Mouse (Mus musculus) limb, embryonic 13.5 days (tissue): Measurements from ENCODE around the gene Slc12a6. TPM values are rescaled to one million over a fixed set of nuclear protein-coding genes. Genes with fewer than 3 reads are reported as not detected.
"Not testable (repeated sequence)": the region's sequence is repeated elsewhere in the genome, so short reads cannot be mapped to it uniquely, and the experiment has no call there.

Source experiments
- ATAC-seq: fragments of 200-750 bp; cut with Nextera tagmentation; 2 replicates; pipeline ENCODE4 v1.8.0; 2017; ENCODE audit warnings: low read depth, moderate number of reproducible peaks, moderate TSS enrichment; ENCODE audit not compliant: low FRiP score
- H3K27ac ChIP-seq: fragments of 300-500 bp; sonication (generic); 2 replicates; pipeline ENCODE4 v1.5.1; 2015; ENCODE audit warnings: inconsistent platforms, mild to moderate bottlenecking, moderate library complexity
- H3K27me3 ChIP-seq: fragments of 300-500 bp; sonication (generic); 2 replicates; pipeline ENCODE4 v1.6.1; 2015; ENCODE audit warnings: mild to moderate bottlenecking, inconsistent platforms
- H3K36me3 ChIP-seq: fragments of 300-500 bp; sonication (generic); 2 replicates; pipeline ENCODE4 v1.6.1; 2015; ENCODE audit warnings: inconsistent platforms, mild to moderate bottlenecking, moderate library complexity
- H3K4me1 ChIP-seq: fragments of 300-500 bp; sonication (generic); 2 replicates; pipeline ENCODE4 v1.6.1; 2015; ENCODE audit warnings: inconsistent platforms
- H3K4me2 ChIP-seq: fragments of 300-500 bp; sonication (generic); replicated peaks from 2 replicates; pipeline ENCODE4 v1.6.1; 2015; ENCODE audit warnings: inconsistent platforms, mild to moderate bottlenecking, moderate library complexity
- H3K4me3 ChIP-seq: fragments of 300-500 bp; sonication (generic); 2 replicates; pipeline ENCODE4 v1.5.1; 2015; ENCODE audit warnings: moderate library complexity, mild to moderate bottlenecking, inconsistent platforms
- H3K9ac ChIP-seq: fragments of 300-500 bp; sonication (generic); 2 replicates; pipeline ENCODE4 v1.6.1; 2015; ENCODE audit warnings: mild to moderate bottlenecking, inconsistent platforms
- H3K9me3 ChIP-seq: fragments of 300-500 bp; sonication (generic); 2 replicates; pipeline ENCODE4 v1.6.1; 2016; ENCODE audit warnings: inconsistent platforms
- WGBS: fragments of 180-500 bp; shearing (Covaris S2); methylation state at CpG from one replicate; pipeline ENCODE4 v1.1.7; 2015; 5-methylcytosine and 5-hydroxymethylcytosine counted together
- polyA plus RNA-seq: library from polyadenylated mRNA; unstranded; fragments of >200 nt; fragmentation: Nextera tagmentation; extraction: Ambion mirVana; gene quantifications from 2 replicates; pipeline ENCODE4 v1.2.1, GENCODE M21; 2015

Slc12a6 gene
- polyA plus RNA-seq, 1 experiment from 2014 or later = 9.2 TPM

- peak overlapping the region; percentile 76; the same call in 1 of the 2 replicates for H3K4me3 ChIP-seq
- H3K9ac ChIP-seq = no peak overlapping the region
- H3K36me3 ChIP-seq = no peaks in the 10 kb centered on the region
- peaks cover 31% of the 10 kb centered on the region for H3K4me1 ChIP-seq
- H3K27me3 ChIP-seq = no peaks in the 10 kb centered on the region
- H3K4me2 ChIP-seq = peak overlapping the region; percentile 95
- H3K9me3 ChIP-seq = no peaks in the 10 kb centered on the region
- ATAC-seq = no peak
- 69% methylated on average over 8 of the region's 8 CpGs for WGBS
- no peak overlapping the region for H3K27ac ChIP-seq
Measured at GRCm38 (mm10) chr2:112267547-112268269, 2.1 kb downstream of the Slc12a6 start.

- Histone ChIP-seq H3K27me3 (no peaks in the 10 kb centered on the region), H3K9me3 (no peaks in the 10 kb centered on the region), H3K4me3 (no peak overlapping the region), H3K4me1 (peaks cover 23% of the 10 kb centered on the region), H3K36me3 (no peaks in the 10 kb centered on the region; the same call in 1 of the 2 replicates), H3K9ac (no peak overlapping the region), H3K27ac (no peak overlapping the region), H3K4me2 (no peak overlapping the region)
- WGBS = 79% methylated on average over 2 of the region's 2 CpGs
- no peak for ATAC-seq
Measured at GRCm38 (mm10) chr2:112270011-112270410, 4.4 kb downstream of the Slc12a6 start.

- H3K4me2 ChIP-seq = no peak overlapping the region
- no peak overlapping the region for H3K4me3 ChIP-seq
- H3K4me1 ChIP-seq = peaks cover 4% of the 10 kb centered on the region; the same call in 1 of the 2 replicates
- 93% methylated on average over 2 of the region's 2 CpGs for WGBS
- H3K9me3 ChIP-seq = no peaks in the 10 kb centered on the region
- H3K36me3 ChIP-seq = no peaks in the 10 kb centered on the region; the same call in 1 of the 2 replicates
- no peak overlapping the region for H3K27ac ChIP-seq
- H3K27me3 ChIP-seq = no peaks in the 10 kb centered on the region
- H3K9ac ChIP-seq = no peak overlapping the region
- ATAC-seq = no peak
Measured at GRCm38 (mm10) chr2:112272909-112273308, 7.3 kb downstream of the Slc12a6 start.

DNA sequence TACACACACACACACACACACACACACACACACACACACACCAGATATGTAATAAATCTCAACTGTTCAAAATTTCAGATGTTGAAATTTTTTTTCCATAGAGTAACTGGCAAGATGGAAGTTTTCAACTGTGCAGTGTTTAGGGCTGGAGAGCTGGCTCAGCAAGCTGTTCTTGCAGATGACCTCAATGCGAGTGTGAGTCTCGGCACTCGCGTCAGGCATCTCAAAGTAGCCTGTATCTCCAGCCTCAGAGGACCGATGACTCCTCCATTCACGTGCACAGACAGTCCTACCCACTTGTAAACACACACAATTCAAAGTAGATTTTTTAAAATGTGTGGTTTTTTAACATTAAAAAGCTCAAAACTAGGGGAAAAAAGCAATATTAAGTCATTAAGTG lies 7.8 kb downstream of the Slc12a6 start:
- H3K9ac ChIP-seq = no peak overlapping the region
- no peak for ATAC-seq
- no peaks in the 10 kb centered on the region for H3K9me3 ChIP-seq
- H3K27me3 ChIP-seq = no peaks in the 10 kb centered on the region
- no peak overlapping the region for H3K27ac ChIP-seq
- 90% methylated on average over 6 of the region's 6 CpGs for WGBS
- H3K4me3 ChIP-seq = no peak overlapping the region
- peaks cover 3% of the 10 kb centered on the region; the same call in 1 of the 2 replicates for H3K4me1 ChIP-seq
- H3K36me3 ChIP-seq = no peaks in the 10 kb centered on the region; the same call in 1 of the 2 replicates
- no peak overlapping the region for H3K4me2 ChIP-seq

- Histone ChIP-seq H3K27ac (no peak overlapping the region), H3K4me2 (no peak overlapping the region), H3K4me1 (no peaks in the 10 kb centered on the region), H3K9me3 (no peaks in the 10 kb centered on the region), H3K36me3 (no peaks in the 10 kb centered on the region; the same call in 1 of the 2 replicates), H3K4me3 (no peak overlapping the region), H3K9ac (no peak overlapping the region), H3K27me3 (no peaks in the 10 kb centered on the region)
- WGBS = 96% methylated on average over 3 of the region's 3 CpGs
- no peak for ATAC-seq
Measured at GRCm38 (mm10) chr2:112276870-112277269, 11.2 kb downstream of the Slc12a6 start.

- H3K9ac ChIP-seq = no peak overlapping the region
- H3K4me3 ChIP-seq = no peak overlapping the region
- no peaks in the 10 kb centered on the region for H3K36me3 ChIP-seq
- no peak overlapping the region for H3K27ac ChIP-seq
- no peaks in the 10 kb centered on the region for H3K9me3 ChIP-seq
- peaks cover 2% of the 10 kb centered on the region; the same call in 1 of the 2 replicates for H3K27me3 ChIP-seq
- no peak for ATAC-seq
- H3K4me2 ChIP-seq = no peak overlapping the region
- H3K4me1 ChIP-seq = peaks cover 9% of the 10 kb centered on the region
- WGBS = 83% methylated on average over 1 of the region's 1 CpGs
Measured at GRCm38 (mm10) chr2:112282846-112283245, 17.2 kb downstream of the Slc12a6 start.

GRCm38 (mm10) chr2:112284363-112285030 lies 18.9 kb downstream of the Slc12a6 start:
- no peak overlapping the region for H3K27ac ChIP-seq
- ATAC-seq = peak; percentile 80
- WGBS = under 1% methylated on average over 21 of the region's 21 CpGs

GRCm38 (mm10) chr2:112285031-112285390 lies 19.4 kb downstream of the Slc12a6 start:
- no peak for ATAC-seq
- Histone ChIP-seq H3K36me3 (no peaks in the 10 kb centered on the region), H3K27me3 (peaks cover 2% of the 10 kb centered on the region; the same call in 1 of the 2 replicates), H3K4me3 (peak overlapping the region; percentile 43), H3K4me1 (peaks cover 9% of the 10 kb centered on the region), H3K27ac (no peak overlapping the region), H3K4me2 (peak overlapping the region; percentile 75), H3K9me3 (no peaks in the 10 kb centered on the region), H3K9ac (no peak overlapping the region)
- 57% methylated on average over 6 of the region's 6 CpGs for WGBS

More at GRCm38 (mm10) chr2:112284363-112285030, 18.9 kb downstream of the Slc12a6 start:
- Histone ChIP-seq H3K27me3 (peaks cover 2% of the 10 kb centered on the region; the same call in 1 of the 2 replicates), H3K4me3 (peak overlapping the region; percentile 43), H3K9me3 (no peaks in the 10 kb centered on the region), H3K4me1 (peaks cover 9% of the 10 kb centered on the region), H3K4me2 (peak overlapping the region; percentile 75), H3K9ac (peak overlapping the region; percentile 66), H3K36me3 (no peaks in the 10 kb centered on the region)

DNA sequence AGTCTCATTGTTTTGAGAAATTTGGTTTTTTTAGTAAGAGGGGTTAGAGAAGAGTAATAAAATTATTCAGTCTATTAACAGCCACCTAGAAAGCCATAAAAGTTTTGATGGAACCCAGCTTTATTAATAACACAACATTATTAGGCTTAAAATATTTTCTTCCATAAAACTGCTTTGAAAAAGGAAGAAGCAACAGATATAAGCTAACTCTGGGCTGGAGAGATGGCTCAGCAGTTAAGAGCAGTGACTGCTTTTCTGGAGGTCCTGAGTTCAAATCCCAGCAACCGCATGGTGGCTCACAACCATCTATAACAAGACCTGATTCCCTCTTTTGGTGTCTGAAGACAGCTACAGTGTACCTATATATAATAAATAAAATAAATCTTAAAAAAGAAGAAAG lies 20.4 kb downstream of the Slc12a6 start:
- not testable (repeated sequence) for H3K4me2 ChIP-seq, H3K9ac ChIP-seq, ATAC-seq, H3K36me3 ChIP-seq, H3K27ac ChIP-seq, H3K4me1 ChIP-seq, H3K9me3 ChIP-seq, H3K27me3 ChIP-seq, H3K4me3 ChIP-seq
- WGBS = 90% methylated on average over 1 of the region's 1 CpGs

DNA sequence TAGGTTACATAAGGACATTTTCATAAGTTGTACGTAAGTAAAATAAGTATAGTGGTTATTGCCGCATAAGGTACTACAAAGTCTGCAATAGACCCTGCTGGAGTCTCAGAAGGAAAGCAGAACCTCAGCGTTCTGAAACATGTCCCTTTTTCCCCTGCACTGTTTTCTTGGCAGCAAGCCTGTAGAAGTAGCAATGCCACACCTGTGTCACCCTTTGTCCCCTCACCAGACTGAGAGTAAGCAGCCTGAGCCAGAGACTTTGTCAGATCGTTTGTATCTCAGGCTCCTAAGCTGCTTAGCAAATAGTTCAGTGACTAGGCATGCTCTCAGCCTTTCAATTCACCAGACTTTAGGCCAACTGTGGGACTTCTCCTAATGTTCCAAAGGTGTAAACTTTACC lies 21.4 kb downstream of the Slc12a6 start:
- peaks cover 2% of the 10 kb centered on the region; the same call in 1 of the 2 replicates for H3K27me3 ChIP-seq
- H3K4me1 ChIP-seq = peaks cover 9% of the 10 kb centered on the region
- 64% methylated on average over 4 of the region's 4 CpGs for WGBS

DNA sequence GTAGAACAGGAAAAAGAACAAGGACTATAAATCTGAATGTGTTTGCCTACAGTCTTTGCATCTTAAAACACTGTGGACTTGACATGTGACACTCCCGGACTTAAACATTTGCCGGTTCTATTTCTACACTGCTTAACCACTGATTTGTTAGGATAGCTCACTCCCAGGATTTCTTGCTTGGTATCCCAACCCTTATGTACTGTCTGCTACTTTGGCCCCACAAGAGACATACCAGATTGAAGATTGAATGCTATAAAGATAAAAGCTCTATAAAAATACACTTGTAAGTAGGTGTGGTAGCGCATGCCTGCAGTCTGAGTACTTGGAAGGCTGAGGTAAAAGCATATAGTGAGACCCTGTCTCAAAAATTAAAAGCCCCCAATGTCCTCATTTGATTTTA lies 23.9 kb downstream of the Slc12a6 start:
- Histone ChIP-seq H3K27ac (no peak overlapping the region), H3K4me1 (peaks cover 4% of the 10 kb centered on the region; the same call in 1 of the 2 replicates), H3K9me3 (no peaks in the 10 kb centered on the region), H3K4me2 (no peak overlapping the region), H3K27me3 (peaks cover 2% of the 10 kb centered on the region; the same call in 1 of the 2 replicates), H3K4me3 (no peak overlapping the region), H3K9ac (no peak overlapping the region), H3K36me3 (no peaks in the 10 kb centered on the region)
- 89% methylated on average over 3 of the region's 3 CpGs for WGBS
- ATAC-seq = no peak

More for the DNA sequence above, 21.4 kb downstream of the Slc12a6 start:
- H3K9ac ChIP-seq = no peak overlapping the region
- H3K9me3 ChIP-seq = no peaks in the 10 kb centered on the region
- no peak for ATAC-seq
- no peaks in the 10 kb centered on the region for H3K36me3 ChIP-seq
- H3K27ac ChIP-seq = no peak overlapping the region
- no peak overlapping the region for H3K4me2 ChIP-seq
- no peak overlapping the region for H3K4me3 ChIP-seq

GRCm38 (mm10) chr2:112292823-112293222 lies 27.2 kb downstream of the Slc12a6 start:
- Histone ChIP-seq H3K27ac (no peak overlapping the region), H3K27me3 (no peaks in the 10 kb centered on the region), H3K9me3 (no peaks in the 10 kb centered on the region), H3K36me3 (no peaks in the 10 kb centered on the region), H3K4me1 (no peaks in the 10 kb centered on the region), H3K4me3 (no peak overlapping the region), H3K4me2 (no peak overlapping the region), H3K9ac (no peak overlapping the region)
- ATAC-seq = no peak
- 78% methylated on average over 2 of the region's 2 CpGs for WGBS
